Mouse (Mus musculus): ENCODE results near the gene Dcps.

The Dcps gene

DNA sequence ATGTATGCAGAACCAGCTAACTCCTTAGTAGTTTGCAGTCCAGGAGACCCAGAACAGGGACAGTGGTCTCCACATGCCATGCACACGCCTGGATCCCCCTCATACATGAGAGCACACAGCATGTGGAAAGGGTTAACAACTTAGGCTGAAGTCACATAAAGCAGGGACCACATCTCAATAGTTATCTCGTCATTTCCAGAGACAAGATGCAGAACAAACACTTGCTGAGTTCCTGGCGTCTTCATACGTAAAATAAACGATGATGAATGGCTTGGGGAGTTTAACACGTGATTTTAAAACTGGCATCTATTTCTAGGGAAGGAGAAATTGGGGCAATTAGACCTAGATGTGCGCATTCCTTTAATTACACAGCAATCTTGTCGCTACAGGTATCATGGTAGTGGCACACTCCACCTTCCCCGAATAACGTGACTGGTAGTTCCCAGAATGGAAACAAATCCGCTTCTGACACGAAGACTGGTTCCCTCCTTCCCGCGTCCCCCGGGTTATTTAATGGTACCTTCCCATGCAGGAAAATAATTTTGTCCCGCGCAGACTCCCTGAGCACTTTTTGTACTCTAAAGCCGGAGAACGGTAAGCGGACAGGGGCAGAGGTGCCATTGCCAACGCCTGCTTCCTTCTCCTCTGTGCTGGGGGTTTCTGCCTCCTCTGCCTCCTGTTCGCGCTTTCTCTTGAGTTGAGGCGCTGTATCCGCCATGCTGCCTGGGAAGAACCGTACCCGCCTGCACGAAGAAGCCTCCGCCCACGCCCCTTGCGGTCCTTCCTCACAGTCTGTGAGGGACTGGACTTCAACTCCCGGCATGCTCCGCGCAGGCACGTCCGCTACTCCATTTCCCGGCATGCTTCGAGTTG, at the start of gene Dcps:
Gene Dcps (minus strand): TSS at position 811 of the 873 bp plus-strand sequence.
- DNase-seq: peak; percentile 95 to 98

DNA sequence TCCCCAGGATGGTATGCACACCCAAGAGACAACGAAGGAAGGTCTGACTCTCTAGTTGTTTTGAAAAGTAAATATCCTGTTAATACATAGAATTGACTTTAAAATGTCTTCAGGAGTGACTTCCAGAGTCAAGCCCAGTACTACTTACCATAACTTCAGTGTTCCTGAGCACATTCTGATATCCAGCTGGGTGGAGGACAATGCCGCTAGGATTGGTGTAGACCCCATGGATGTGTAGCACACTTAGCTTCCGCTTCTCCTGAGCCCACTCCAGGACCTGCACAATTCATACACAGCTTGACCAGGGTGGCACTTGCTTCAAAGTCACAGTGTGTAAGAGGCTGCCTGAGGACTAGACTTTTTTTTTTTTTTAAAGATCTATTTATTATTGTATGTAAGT, 47.6 kb upstream of the Dcps start:
- DNase-seq: no peak

DNA sequence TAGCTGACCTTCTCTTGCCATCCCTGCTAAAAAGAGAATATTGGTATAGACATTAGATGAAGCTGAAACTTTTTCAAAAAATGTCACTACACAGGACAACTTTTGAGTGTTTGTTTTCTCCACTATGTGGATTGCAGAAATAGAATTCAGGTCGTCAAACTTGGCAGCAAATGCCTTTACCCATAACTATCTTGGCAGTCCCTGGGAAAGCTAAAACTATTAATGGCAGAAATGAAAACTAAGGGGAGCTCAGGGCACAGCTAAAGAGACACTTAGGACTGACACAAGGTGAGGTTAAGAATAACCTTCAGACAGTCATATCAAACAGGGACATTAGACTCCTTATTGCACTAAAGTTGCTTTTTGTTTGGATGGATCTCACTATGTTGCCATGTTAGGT, 42.1 kb upstream of the Dcps start:
- no peak for DNase-seq

DNA sequence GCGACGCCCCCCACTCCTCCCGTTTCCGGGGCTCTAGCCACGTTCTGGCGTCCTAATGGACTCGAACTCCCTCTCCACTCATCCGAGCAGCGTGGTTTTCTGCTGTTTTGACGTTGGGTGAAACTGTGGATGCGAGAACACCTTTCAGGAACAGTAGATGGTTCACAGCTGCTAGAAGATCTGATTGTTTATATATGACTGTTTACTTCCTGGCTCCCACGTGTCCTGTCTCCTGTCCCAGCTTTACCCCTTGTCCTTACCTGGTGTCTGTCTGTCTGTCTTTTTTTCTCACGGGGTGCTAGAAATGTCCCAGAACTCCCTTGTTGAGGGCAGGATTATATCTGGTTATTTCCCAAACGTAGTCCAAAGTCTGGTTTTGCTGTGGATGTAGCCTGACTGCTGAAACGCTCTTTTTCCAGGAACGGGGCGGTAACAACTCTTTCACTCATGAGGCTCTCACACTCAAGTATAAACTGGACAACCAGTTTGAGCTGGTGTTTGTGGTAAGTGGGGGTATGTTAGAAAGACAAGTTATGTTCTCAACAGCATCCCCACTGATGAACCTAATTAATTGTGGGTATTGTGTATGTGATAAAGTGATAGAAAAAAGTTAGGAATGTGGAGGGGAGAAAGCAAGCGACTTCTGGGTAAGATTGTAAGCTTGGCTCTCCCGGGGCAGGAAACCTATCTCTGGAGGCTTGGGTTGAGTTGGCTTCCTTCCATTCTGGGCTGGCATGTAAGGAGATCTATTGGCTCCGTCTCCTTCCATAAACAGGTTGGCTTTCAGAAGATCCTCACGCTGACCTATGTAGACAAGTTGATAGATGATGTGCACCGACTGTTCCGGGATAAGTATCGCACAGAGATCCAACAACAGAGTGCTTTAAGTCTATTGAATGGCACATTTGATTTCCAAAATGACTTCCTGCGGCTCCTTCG, 36.0 kb upstream of the Dcps start:
- DNase-seq: peak; percentile 20 to 26

DNA sequence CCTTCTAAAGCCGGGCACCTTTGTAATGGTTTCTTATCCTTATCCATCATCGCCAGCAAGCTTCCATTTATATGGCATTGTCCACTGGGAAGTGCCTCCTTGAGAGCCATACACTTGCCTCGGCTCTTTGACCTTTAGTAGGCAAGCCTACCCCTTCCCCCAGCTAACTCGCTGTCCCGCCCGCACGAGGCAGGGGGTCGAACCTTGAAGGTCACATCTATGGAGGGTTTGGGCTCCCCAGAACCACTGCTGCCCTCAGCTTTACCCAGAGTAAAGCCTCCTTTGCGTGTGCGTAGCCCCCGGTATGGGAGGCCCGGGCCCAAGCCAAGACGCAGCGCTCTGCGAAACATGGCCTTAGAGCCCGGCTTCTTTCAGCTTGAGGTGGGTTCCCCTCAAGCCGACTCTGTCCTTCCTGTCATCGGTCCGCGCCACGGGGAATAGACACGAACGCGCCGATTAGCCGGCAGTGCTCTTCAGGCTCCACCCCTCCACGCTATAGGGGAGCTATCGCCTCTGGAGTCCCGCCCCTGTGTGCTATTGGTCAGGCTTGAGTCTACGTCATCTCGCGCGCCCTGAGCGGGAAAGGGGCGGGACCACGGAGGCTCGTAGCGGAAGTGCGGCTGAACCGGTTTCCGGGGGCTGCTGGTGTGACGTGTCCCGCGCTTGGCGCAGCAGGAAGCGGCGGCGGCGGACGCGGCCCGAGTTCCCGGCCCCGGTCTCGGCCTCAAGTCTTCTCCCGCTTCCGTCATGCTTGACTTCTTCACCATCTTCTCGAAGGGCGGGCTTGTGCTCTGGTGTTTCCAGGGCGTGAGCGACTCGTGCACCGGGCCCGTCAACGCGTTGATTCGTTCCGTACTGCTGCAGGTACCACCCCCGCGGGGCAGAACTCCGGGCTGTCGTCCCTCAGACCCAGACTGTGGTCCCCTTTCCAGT, 34.9 kb upstream of the Dcps start, which contains the start of gene Foxred1:
Gene Foxred1 (minus strand): TSS at position 514 of the 933 bp plus-strand sequence.
- peak; percentile 99 to 100 for DNase-seq

DNA sequence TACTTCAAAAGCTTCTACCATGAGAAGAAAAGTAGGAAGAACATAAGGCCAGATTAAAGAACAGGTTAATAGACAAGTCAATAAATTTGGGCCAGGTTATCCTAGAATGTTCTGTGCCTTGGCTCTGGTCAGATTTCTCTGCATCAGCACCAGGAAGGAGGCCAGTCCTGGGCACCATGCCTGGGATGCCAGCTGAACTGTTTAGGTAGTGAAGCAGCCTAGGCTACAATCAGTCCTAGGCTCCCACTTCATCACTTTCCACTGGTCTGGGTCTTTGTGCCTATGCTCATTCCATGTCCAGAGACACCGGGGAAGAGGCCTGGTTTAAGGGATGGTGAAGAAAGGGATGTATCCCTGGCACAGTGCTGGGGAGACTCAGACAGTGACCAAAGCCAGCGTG, 28.6 kb upstream of the Dcps start:
- DNase-seq: peak in 1 of 2 experiments; percentile 18

DNA sequence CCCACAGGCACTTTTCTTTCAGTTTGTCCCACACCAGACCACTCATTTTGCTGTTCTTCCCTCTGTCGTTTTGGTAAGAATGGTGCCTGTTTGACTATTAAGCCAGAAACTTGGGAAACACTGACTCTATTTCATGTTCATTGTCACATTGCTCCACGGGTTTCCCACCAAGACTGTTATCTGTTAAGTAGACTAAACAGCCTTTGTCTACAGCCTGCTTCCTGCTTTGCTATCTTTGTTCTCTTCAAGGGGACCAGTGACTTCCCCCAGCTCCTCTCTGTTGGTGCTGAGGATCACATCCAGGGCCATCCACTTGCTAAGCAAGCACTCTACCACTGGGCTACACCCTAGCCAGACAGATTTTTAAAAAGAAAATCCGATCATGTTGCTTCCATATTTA, 27.7 kb upstream of the Dcps start:
- DNase-seq: no peak

DNA sequence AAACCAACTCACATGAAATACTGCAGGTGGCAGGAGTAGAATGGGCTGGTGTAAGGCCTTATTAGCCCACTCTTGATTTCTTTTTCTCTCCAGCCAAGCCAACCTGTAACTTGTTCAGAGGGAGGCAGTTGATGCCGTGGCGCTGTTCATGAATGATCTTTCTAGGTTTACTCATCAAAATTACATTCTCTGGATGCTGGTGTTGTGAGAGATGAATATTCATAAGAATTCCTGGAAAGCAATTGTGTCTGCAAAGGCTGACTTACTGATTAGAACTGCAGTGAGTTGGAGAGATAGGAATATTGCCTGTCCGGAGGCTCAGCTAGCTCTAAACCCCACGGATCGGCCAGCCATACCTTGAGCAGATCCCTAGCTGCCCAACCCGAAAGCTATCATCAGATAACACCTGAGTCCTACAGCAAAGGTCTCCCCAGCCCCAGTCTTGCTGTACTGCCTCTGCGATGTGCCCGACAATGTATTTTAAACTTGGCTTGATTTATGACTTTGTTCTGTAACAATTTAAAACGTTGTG, 24.7 kb upstream of the Dcps start:
- DNase-seq: no peak

DNA sequence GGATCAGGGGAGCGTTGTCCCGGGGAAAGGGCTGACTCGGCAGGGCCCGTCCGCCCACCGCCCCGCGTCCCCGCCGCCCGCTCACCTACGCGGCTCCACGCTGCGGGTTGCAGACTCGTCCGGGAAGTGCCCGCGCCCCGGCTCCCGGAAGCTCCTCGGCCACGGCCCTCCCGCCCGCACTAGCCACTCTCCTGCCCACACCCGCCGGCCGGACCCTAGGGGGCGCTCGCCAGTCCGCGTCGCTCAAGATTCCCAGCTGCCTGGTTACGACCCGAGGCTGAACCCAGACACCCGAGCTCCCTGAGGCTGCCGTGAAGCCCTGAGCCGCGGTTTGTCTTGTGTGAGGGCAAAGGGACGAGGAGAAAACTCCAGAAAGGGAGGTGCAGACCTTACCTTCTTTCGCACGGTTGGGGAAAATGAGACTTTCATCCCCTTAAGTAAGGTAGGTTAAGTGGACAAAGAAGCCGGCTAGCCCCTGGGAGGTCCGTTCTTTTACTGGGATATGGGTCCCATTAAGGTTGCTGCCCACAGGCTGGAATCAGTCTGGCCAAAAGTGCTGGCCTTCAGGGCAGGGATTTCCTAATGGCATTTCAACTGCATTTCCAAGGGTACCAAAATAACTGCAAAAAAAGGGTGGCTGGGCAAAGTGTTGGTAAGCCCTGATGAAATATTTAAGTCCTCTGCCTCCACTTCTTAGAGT, 24.1 kb upstream of the Dcps start, which contains the start of the genes Srpr and Tirap:
Gene Srpr (plus strand): TSS at position 404 of the 700 bp plus-strand sequence.
Gene Tirap (minus strand): TSS at position 520 of the 700 bp plus-strand sequence.
- peak; percentile 97 for DNase-seq

DNA sequence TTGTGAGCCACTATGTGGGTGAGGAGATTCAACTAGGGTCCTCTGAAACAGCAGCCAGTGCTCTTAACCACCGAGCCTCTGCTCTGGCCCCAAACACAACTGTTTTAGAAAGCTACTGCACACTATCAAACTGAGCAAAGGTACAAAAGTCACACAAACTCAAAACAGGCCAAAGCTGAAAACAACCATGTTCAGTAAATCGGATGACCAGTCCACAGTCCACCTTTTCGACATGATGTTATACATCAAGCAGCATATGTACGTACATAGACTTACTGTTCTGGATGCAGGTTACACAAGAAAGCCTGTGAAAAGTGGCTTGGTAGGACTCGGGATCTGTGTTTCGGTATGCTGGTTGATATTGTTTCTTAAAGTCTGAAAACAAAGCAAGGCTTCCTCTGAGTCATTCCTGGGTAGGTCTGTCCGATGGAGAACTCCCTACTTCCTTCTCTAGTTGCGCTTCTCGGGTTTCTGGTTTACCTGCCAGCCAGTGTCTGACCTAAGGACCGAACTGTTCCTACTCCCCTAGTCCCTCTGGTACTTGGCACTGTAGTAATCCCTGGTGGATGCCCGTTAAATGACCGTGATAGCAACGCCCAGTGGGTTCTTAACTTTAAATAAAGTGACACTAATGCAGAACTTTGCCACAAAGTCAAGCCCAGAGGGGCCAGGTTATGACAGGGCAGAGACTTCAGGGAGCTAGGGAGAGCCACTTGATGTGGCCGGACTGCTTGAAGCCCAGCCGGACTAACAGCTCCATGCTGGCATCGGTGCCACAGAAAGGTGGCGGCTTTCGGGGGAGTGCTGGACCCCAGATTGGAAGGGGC, 23.3 kb upstream of the Dcps start:
- no peak for DNase-seq

DNA sequence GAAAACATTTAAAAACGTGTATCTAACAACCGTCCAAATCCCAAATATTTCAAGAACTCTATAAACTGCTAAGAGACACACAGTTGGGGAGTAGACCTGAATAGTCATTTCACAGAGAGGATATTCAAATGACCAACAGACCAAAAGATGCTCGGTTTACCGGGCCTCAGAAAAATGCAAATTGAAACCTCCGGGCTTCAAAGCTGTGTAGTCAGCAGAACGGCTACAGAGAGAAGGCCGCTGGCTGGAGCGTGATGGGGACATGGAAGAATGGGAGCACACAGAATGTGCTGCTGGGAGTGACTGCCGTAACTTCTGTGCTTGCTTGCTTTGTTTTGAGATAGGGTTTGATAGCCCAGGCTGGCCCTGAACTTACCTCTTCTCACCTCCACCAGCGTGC, 22.5 kb upstream of the Dcps start:
- DNase-seq: no peak

DNA sequence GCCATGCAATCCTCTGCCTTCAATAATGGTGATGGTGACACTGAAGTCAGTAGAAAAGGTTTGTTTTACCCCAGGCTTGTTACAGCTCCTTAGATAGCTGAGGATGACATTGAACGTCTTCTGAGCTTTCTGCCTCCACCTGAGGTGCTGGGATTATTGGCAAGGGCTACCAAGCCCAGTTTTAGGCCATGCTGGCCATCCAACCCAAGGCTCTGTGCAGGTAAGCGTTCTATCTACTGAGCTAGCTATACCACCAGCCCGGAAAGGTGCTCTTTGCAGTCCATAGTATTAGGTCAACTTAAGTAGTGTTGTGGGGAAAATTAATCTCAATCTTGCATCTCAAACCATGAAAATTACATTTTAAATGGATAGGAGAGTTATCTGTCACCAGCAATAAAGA, 21.8 kb upstream of the Dcps start:
- no peak for DNase-seq

DNA sequence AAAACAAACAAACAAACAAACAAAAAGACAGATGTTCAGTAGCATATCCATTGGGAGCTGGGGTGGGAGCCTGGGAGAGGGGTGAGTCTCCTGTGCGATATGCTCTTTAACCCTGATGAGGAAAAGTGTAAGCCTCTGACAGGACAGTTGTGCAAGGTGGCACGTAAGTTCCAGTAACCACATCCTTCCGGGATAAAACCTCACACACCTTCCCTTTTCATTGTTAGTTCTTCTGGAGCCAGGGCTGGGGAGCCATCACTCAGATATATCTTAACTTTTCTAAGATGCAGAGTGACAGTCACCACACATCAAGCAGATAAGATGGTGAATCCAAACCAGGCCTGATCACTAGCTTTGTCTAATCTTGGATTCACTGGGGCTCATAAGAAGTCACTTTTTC, 18.2 kb upstream of the Dcps start:
- DNase-seq: no peak

DNA sequence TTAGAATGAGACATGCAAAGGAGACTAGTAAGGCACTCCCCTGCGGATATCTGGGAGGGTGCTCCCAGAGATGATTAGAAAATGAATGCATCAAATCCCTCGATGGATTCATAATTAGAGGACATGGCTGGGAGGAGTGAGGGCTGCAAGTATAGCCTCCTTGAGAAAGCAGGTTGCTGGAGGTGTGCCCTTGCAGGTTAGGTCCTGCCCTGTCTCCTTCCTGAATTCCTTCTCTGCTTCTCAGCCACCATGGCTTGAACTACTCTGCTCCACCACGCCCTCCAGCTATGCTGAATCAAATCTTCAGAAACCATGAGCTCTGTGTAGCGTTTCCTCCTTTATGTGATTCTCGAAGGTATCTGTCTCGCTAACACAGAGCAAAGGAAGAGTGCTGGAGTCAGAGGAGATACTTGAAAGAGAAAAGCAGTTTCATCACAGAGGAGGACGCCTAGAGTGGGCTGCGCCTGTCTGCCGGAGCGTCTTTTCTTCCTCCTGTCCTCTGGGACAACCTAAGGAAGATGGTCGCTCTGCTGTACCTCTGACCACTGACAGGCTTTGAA, 17.2 kb upstream of the Dcps start:
- no peak for DNase-seq

DNA sequence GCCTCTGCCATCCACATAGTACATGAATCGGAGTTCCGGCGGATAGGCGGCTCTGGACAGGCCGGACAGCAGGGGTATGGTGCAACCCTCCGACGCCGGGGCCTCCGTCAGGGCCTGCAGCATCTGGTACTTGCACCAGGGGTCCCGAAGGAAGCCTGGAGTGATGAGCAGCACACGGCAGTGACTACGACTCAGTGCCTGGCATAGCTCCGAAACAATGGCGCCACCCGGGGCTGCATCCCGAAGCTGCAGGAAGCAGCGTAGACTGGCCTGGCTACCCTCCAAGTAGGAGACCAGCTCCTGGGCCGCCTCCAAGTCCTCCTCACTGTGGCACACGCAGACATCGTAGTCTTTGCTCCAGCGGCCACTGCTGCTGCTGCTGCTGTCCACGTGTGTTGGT, 12.8 kb upstream of the Dcps start:
- DNase-seq: peak; percentile 83 to 84

DNA sequence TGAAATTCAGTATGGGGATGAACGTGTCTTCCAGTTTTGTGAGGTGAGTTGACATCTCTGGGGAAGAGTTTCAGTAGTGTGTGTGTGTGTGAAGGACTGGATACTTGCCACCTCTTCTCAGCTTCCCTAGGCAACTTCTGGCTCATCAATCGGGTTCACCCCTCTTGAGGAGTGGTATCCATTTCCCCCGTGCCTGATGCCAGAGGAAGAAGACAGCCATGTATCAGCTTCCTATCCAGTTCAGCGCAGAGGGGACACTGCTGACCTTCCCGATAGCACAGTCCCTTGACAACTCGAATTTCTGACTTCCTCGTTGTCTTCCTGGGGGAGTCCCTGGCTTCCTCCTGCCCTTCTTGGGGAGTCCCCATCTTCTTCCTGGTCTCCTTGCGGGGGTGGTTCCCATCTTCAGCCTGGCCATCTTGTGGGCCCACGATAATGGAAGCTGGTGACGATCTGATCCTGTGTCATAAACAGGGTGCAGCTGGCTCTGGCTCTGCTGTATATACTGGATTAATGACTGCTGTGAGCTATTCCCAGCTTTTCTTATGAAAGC, 11.6 kb upstream of the Dcps start:
- DNase-seq: no peak

DNA sequence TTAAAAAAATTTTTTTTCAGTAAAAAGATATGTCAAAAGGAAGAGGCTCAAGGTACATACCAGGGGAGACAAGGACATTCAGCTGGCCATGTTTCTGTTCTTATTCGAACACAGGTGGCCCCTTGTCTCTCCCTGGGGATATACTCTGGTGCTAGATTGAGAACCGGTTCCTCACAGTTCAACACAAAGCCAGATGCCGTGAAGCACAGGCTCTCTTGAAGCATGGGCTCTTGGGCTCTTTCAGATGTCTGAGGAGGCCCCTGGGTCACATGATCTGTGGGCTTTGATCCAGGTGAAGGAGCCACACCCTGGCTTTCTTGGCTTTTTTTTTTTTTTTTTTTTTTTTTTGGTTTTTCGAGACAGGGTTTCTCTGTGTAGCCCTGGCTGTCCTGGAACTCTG, 10.6 kb upstream of the Dcps start:
- no peak for DNase-seq

DNA sequence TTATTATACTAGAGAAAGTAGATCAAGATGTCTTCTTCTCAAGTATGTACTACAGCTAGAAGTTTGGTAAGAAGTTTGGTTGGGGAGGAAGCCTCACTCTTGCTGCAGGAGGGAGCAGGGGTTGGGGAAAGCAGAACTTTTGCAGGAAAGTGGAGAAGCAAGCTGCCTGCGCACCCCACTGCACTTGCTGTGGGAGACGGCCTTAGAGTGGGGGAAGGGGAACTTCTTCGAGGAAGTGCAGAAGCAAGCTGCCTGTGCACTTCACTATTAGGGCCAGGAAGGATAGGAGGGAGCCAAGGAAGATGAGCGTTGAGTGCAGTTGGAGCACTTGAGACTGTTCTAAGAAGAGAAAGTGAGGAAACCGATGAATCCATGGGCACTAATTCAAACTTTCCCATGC, 7.5 kb upstream of the Dcps start:
- no peak for DNase-seq

DNA sequence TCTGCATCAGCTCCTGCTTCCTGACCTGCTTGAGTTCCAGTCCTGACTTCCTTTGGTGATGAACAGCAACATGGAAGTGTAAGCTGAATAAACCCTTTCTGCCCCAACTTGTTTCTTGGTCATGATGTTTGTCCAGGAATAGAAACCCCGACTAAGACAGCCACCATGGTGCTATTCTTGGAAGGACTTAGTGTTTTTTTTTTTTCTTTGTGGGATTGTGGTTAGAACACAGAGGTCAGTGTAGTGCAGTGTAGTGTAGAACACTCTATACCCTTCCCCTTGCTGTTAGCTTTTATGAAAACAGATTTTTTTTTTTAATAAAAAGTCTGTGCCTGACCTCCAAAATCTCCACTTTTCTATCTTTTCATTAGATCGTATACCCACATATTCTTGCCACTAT, 7.0 kb upstream of the Dcps start:
- no peak for DNase-seq
